Mouse (Mus musculus) erythroblast, embryonic 14.5 days (primary cell): ENCODE data around the gene Lrba.

Source experiments
- GATA1 ChIP-seq: IDR thresholded peaks from 2 replicates; pipeline ENCODE4 v1.6.1; 2012; ENCODE audit warnings: low read length, inconsistent platforms, mixed read lengths
- TAL1 ChIP-seq: IDR thresholded peaks from 3 replicates; pipeline ENCODE4 v1.6.1; 2012; ENCODE audit warnings: low read length, inconsistent platforms, mixed read lengths

DNA sequence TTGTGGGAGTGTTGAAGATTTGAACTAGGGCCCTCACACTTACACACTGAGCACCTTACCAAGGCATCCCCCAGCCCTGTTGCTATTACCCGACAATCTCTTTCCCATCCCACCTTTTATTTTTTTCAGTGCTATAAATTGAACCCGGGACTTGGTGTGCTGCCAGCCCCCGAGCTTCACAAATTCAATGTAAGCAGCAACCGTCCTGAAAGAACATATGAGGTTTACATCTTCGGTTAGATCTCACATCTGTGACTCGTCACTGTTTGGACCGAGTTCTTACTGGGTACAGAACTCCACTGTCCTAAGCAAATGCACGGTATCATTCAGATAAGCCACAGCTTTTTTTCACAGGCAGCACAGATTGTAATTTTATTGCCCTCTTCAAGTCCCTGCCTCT lies 607.6 kb downstream of the Lrba start:
- TF ChIP-seq GATA1 (no peak), TAL1 (no peak)
